In the genomic region with DNA sequence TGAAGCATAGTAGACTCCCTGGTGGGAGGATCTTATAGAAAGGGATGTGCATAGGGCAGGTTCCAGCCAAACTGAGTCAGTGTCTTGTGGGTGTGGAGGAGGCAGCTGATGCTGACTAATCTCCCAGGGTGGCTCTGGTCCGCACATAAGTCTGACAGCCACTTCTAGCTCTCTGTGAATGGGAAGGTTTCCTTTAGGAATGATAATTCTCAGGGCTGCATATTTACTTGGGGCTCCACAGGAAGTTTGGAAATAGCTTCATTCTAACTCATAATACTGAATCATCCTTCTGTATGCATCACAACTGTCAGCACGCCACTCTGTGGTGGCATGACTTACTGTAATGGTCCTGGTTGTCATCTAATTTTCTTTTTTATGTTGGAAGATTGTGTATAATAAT, we compare ENCODE assay signal across 26 mouse cellular contexts. TPM values are rescaled to one million over a fixed set of nuclear protein-coding genes. Genes with fewer than 3 reads are reported as not detected.
DNase-seq lines count a peak whose midpoint lies in the region; ATAC-seq and TF ChIP-seq lines count a peak whose summit lies in the region.
"Had no signal": no experiment of that assay in that cellular context is flagged by ENCODE, and none has a peak within 500 bp of the region (broad histone marks: within the 10 kb centered on the region; RNA-seq: fewer than 3 reads in every experiment).

No protein-coding gene starts in this region.

- DNase-seq in frontal cortex, postnatal 36 days (ENCODE audit: low spot score in 2 of 2), result peak; percentile 35 to 45
- DNase-seq in frontal cortex, postnatal 25 days (ENCODE audit: low spot score in 2 of 2), result no peak
- peak; percentile 71 for DNase-seq in right cerebral cortex, adult 18-20 months
- DNase-seq in right cerebral cortex, postnatal 4 days, result no peak
- DNase-seq in Patski (ENCODE audit: low read depth, low spot score) (peak; percentile 59), MN1 (ENCODE audit: low spot score) (no peak)
- DNase-seq in right cerebral cortex, postnatal 36 days (ENCODE audit: low spot score in 2 of 2), result peak; percentile 11 to 55
- DNase-seq in adrenal gland, postnatal 25 days, result no peak
- DNase-seq: adrenal gland, postnatal 36 days; cerebellum, adult 2 months; cerebellum, postnatal 36 days; heart, adult 18-20 months; kidney, adult 11 months; layer of hippocampus, postnatal 36 days; liver, embryonic 13.5 days; lung, embryonic 14.5 days; lung, postnatal 4 days had no signal

- no peaks in the 10 kb centered on the region for H3K27me3 ChIP-seq in Patski
- H3K27me3 ChIP-seq: embryonic facial prominence, embryonic 15.5 days; forebrain, embryonic 13.5 days; limb, embryonic 13.5 days; liver, embryonic 13.5 days; midbrain, embryonic 12.5 days; neural tube, embryonic 12.5 days had no signal

- in situ Hi-C loops in Patski (cut with MboI; ENCODE audit: low pct_unique_long_range_greater_than_20kb), result loop anchor here (10.0 kb wide), 1 partner anchor 49 kb away; no protein-coding TSS in a partner anchor

- CTCF ChIA-PET in Patski (lab: Charles Lee), result interaction anchor here (0.9 to 2.0 kb wide), 7 partner anchors 8 to 192 kb away, joined by 3 to 13 read pairs (median 4); partner anchors contain the start of gene Katnbl1

- no peak for TF ChIP-seq CTCF in Patski (IDR thresholded peaks at IDR 0.05)

- peak; percentile 98 for ATAC-seq in Patski
- ATAC-seq: forebrain, embryonic 13.5 days had no signal

- POLR2A ChIA-PET in Patski (lab: Charles Lee), result no interaction called here

RNA-seq across cellular contexts. Expression of gene Emc7, which starts 11.3 kb away (rescaled TPM):
- 25.8 TPM for polyA plus RNA-seq in Patski (2021)
- total RNA-seq in adrenal gland, postnatal 25 days (2021), result 28.3 and 30.8 TPM in 2 replicates

RNA-seq across cellular contexts. Expression of gene Chrm5, which starts 37.1 kb away (rescaled TPM):
- polyA plus RNA-seq in Patski (2021), result not detected
- not detected in 2 replicates for total RNA-seq in adrenal gland, postnatal 25 days (2021)
- total RNA-seq: adrenal gland, postnatal 36 days; gastrocnemius, adult 8-10 months; heart, adult 18-20 months; hematopoietic stem cell, adult 5-6 weeks; monocyte, adult 5-6 weeks had no signal
- polyA plus RNA-seq: embryonic facial prominence, embryonic 15.5 days; forebrain, embryonic 13.5 days; heart, embryonic 14.5 days; limb, embryonic 13.5 days; liver, embryonic 13.5 days; lung, embryonic 14.5 days had no signal

RNA-seq across cellular contexts. Expression of gene Aven, which starts 49.3 kb away (rescaled TPM):
- 13.3 TPM for polyA plus RNA-seq in Patski (2021)
- total RNA-seq in adrenal gland, postnatal 25 days (2021), result 19.2 and 21.4 TPM in 2 replicates

Comparison
In these comparisons a context has a peak if more than half of its experiments do, and no peak if none do; other contexts are left out.
1. DNase-seq: peak in frontal cortex, postnatal 36 days (2 of 2), right cerebral cortex, adult 18-20 months (single experiment), Patski (single experiment) and right cerebral cortex, postnatal 36 days (2 of 2); none in frontal cortex, postnatal 25 days (0 of 2), right cerebral cortex, postnatal 4 days (single experiment), adrenal gland, postnatal 25 days (single experiment) and MN1 (single experiment).